Mouse (Mus musculus) large intestine, adult 2 months (tissue): ENCODE data around the gene Med13. TPM values are rescaled to one million over a fixed set of nuclear protein-coding genes. Genes with fewer than 3 reads are reported as not detected.

Source experiments
- DNase-seq: peaks from one replicate; pipeline ENCODE4 v3.0.0-alpha.2; 2012; ENCODE audit warnings: low read depth, low spot score
- WGBS: fragments of 180-500 bp; shearing (Covaris S2); methylation state at CpG from one replicate; pipeline ENCODE4 v1.1.7; 2018; 5-methylcytosine and 5-hydroxymethylcytosine counted together
- polyA plus RNA-seq: library from polyadenylated mRNA; depleted of rRNA; stranded (reverse); fragments of >200 nt; gene quantifications from 2 replicates; pipeline ENCODE4 v1.2.3, GENCODE M21; 2012

The Med13 gene
- polyA plus RNA-seq, 1 experiment: 13.7 TPM

DNA sequence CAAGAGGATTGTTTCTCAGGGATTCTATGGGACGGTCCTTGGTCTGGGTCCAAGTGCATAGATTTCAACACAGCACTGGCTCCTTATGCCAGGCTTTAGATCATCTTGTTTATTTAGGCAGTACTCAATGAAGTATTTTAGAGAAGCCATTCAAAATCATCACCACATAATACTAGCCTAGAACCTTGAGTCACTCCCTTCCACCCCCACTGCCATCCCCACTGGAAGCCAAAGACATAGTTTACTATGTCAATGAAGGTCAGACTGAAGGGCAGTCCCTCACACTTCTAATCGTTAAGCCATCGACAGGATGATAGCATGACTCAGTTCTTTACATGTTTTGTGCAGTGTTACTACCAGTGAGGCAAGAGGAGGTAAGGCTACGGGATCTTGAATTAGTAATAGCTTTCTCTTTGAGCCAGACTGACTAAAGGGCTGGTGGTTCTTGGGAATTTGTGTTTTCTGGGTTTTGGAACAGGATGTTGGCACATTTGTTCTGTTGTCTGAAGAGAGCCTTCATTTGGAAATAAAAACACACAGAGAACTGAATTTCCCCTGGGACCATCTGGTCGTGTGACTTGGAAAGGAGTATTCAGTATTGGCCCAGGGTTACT, 24.2 kb upstream of the Med13 start:
- 49% methylated on average over 5 of the region's 5 CpGs for WGBS
- no peak for DNase-seq

DNA sequence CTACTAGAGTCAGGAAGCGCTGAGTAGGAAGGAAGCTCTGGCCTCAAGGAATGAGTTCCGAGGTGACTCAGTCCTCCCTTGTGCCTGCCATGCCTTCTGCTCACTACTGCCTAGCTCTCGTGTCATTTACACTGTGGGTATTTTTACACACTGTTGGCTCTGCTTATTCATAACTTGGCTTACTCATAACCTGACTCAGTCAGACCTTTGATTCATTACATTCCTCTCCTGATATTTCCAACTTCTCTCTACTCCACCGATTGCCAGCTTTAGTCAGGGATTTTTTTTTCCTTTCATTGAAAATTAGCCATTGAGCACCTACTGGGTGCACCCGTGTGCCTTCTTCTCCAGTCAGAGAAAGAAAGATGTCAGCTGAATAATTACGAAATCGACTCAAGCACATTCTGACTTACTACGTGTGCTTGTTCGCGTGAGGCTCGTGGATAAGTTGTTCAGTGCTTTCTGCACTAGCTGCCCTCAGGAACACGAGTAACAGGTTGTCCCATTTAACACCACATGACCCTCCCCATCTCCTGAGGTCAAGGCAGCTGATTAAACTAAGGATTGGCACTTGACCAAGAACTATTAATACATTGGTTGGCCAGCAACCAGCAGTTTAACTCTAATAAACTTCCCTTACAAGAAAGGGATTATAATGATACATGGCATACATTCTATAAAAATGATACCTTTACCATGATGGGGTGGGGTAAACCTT, 23.3 kb upstream of the Med13 start:
- WGBS: 54% methylated on average over 12 of the region's 12 CpGs
- DNase-seq: no peak

DNA sequence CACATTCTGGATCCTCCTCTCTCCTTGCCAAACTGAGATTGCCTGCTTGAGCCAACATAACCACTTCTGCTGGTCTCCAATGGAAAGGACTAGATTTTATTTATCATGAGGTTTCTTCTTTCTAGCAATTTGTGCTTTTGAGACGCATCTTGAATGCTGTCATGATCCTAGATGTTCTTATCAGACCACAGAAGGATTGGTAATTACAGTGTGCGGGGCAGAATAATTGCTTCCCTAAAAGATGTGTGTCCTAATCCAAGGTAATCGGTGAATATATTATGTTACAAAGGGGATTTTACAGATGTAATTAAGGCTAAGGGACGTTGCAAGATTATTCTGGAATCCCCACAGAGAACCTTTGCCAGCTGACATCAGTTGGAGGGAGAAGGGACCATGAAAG, 21.6 kb upstream of the Med13 start:
- DNase-seq: no peak
- 77% methylated on average over 4 of the region's 4 CpGs for WGBS

DNA sequence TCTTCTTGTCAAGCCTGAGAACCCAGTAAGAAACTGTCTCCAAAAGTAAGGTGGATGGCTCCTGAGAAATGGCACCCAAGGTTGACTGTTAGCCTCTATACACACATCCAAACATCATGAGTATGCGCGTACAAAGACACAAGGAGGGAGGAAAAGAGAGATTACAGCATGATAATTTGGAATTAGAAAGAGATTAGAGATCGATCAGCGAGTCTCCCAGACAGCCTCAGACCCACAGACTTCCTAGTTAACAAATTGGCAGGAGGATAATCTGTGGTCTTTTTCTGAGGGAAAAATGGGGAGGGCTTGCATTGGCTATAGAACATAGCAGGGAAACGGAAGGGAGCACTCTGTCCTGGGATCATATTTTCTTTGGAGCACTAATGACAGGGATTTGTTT, 20.4 kb upstream of the Med13 start:
- DNase-seq: no peak
- 89% methylated on average over 5 of the region's 5 CpGs for WGBS

DNA sequence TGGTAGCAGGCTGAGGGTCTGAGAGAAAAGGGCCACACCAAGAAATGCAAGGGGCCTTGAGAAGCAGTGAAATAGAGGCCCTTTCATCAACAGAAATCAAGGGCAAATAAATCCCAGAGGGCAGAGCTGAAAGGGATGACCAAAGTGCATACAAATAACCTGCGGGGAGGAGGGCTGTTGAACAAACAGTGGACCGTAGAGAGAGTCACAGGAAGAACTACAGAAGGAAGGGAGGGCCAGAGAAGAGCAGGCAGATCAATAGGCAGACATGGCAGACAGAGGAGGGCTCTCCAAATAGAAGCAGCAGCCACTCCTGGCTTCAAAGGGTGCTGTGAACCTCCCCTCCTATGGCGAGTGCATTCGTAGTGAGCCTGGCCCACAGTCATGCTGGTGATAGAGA, 19.3 kb upstream of the Med13 start:
- WGBS: 56% methylated on average over 4 of the region's 4 CpGs
- no peak for DNase-seq

DNA sequence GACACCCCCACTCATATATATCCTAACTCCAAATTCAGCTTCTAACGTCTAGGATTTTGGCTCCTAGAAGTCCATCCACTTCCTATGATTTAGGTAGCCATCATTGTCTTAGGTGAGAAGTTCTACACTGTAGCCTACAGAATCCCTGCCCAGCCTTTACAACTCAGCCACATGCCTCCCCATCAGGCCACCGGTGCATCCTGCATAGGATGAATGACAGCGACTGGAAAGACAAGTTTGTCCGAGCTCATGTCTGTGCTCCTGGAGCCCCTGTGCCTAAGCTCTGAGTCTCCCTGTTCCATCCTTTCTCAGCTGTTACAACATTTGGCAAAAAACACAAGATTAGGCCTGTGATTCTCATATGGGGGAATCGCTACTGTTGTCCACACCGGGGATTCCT, 17.7 kb upstream of the Med13 start:
- DNase-seq: no peak
- WGBS: 88% methylated on average over 6 of the region's 6 CpGs

DNA sequence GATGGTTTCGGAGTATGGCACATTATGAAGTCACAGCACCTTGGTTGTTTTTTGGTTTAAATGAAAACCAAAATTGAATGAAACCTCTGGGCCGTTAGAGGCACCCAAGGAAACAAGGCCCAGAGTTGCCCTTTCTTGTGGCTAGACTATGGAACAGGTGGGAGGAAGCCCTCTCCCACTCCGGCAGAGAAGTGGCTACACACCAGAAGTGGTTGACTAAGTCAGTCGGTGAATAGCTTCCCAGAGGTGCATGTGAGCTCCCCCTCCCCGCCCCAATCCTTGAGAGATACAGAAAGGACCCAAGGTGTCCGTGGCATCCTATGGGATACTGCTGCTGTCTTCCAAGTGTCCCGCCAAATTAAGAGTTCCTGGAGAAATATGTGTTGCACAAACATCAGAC, 13.9 kb upstream of the Med13 start:
- WGBS: 81% methylated on average over 7 of the region's 7 CpGs
- DNase-seq: no peak

DNA sequence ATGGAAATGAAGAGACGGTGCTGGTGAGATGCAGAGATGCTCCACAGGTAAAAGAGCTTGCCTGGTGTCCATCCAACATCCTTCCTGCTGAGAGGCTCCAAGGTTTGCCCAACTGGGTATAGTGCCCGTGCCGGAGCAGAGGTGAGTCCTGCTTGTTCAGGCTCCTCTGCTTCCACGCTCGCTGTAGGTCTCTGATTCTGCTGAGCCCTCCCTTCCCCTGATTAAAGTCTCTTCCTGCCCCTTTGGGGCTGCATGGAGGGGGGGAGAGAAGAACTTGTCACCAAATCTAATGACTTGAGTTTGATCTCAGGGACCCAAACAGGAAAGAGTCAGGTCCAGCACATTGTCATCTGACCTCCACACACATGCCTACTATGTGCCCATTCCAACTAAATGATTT, 12.5 kb upstream of the Med13 start:
- DNase-seq: no peak
- 93% methylated on average over 5 of the region's 5 CpGs for WGBS

DNA sequence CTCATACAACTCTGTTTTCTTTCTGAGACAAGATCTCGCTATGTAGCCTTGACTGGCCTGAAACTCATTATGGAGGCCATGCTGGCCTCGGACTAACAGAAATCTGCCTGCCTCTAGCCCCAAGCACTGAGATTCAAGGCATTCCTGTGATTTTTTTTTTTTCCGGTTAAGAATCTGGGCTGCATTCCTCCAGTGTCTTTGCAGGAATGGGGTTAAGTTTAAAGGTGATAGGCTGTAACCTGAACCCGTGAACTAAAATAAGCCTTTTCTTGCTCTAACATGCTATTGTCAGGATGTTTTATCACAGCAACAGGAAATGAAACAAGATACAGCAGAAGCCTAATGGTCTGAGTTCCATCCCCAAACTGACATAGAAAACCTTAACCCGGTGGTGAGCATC, 11.6 kb upstream of the Med13 start:
- WGBS: 75% methylated on average over 5 of the region's 5 CpGs

DNA sequence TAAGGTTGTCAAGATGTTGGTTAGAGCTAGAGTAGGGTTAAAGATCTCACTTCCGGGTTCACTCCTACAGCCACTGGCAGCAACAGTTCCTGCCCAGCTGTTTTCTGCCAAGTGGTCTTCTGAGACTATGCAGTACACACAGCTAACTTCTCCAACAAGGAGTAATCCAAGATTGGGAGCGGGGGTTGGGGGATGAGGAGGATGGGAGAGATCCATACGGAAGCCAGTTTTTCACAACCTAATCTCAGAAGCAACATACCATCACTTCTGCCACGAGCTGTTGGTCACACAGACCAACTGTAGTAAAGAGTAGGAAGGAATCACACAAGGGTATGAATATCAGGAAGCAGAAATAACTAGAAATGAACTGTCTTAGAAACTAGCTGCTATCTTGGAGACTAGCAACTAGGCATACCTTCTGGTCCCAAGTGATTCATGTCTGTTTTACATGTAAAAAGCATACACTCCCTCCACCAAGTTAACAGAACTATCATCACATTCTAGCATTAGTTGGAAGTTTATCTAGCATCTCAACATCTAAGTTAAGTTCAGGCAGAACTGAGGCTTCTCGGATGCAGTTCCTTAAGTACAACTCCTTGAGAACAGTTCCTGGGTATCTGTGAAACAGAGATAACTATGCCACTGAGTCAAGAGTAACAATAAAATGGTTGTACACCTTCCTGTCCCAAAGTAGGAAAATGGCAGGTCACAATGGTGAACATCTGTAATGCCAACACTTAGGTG, 7.5 kb upstream of the Med13 start:
- no peak for DNase-seq
- WGBS: 76% methylated on average over 5 of the region's 5 CpGs

More for the DNA sequence above, 11.6 kb upstream of the Med13 start:
- no peak for DNase-seq

DNA sequence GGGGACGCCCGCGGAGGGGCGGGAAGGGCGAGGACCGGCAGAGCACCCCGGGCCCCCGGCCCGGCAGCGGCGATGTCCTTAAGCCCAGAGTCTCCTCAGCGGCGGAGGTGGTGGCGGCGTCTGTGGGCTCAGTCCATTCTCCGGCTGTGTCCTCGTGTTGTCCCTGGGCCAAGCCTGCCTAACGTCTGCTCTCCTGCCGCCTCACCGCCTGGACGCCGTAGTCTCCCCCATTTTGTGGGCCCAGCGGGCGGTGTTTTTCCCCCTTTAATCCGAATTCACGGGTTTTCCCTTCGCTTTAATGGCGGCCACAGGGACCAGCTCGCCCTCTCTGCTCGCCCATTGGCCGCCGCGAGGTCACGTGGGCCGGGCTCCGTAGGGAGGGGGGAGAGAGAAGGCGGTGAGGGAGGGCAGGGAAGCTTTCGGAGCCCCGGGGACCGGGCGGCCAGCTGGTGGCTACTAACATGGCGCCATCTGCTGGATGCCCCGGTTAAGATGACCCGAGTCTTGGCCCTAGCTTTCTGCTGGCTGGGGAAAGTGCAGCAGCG, 654 bp upstream of the Med13 start:
- WGBS: under 1% methylated on average over 45 of the region's 45 CpGs
- peak; percentile 86 for DNase-seq

DNA sequence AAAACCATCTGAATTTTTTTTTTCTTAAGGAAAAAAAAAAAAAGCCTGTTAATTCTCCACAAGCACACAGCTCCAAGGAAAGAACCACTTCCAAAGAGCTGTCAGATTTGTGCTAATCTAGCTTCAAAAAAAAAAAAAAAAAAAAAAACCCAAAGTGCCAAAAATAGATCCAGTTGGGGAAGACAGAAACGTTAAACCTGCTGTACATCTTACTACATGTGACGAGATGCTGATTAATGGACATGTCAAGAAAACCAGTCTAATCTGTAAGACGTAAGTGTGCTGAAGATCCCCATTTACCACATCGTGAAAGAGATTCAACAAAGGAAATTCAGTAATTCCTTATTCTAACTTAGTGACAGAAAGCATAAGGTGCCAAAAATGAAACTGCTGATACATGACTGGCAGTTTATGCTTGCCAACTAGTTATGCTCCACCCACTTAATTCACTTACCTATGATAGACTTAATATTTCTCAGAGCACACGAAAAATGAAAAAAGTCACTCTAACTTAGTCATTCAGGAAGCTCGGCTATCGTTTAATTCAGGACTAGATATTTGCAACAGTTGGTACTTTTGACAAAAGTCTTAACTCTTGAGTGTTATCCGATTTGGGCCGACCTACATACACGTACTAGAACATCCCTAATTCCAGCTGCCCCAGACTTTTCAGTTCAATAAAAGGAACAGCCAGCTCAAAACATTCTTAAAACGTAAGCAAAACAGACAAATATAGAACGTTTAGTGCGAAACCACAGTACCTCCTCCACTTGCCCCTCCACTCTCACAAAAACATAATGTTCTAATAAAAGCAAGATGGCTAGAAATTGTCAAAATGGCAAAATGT, 1.2 kb downstream of the Med13 start:
- under 1% methylated on average over 13 of the region's 13 CpGs for WGBS
- no peak for DNase-seq

DNA sequence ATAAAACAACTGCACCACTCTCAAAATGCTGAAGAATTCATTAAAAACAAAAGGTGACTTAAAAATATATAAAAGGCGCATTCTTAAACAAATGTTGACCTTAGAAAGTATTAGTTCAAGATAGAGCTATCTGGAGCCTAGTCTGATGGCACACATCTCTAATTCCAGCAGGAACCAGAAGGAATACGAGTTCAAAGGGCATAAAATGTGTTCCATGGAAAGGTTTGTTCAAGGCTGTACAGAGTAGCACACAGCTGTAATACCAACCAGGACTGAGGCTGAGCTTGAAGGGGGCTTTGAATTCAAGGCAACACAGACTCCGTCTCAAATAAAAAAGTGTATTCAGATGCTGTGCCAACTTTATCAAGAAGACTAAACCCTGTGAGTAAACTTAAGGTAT, 3.8 kb downstream of the Med13 start:
- 51% methylated on average over 3 of the region's 3 CpGs for WGBS
- DNase-seq: no peak

DNA sequence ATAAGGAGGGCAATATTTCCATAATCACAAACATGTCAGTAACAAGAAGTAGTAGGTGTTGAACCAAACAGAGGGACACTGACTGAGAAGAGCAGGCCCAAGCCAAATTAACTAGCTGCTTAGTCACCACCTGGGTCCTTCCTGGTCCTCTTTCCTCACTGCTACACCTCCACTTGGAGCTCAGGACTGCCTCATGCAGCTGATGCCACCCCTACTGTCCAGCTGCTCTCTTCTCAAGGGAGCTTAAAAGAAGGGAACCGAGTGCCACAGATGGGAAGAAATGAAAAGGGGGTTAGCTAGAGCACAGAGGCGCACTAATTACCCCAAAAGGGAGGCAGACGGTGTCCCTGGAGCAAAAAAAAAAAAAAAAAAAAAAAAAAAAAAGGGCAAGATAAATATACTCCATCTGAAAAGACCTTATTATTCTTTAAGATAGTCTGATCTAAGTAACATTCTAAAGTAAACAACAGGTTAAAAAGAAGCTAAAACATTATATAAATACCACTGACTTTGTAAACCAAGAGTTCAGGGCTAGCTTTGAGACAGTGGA, 5.6 kb downstream of the Med13 start:
- WGBS: 53% methylated on average over 3 of the region's 3 CpGs
- DNase-seq: no peak

DNA sequence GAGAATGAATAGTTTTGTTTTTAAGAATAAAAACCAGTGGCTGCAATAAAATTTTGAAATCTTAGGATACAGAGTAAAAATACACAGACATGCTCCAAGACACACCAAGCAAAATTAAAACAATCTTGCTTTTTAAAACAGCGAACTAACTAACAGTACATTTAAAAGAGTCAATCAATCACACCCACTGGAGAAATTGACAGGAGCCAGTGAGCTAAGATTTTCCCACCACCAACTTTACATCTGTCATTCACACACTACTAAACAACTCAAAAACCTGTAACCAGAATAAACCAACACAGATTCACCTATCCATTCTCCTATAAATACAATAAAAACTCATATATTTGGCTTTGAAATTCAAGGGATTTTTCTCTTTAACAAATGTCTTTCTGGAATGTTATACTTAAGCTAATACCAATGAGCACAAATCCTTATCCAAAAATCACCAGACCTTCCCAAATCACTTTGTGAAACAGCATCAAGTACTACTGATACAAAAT, 6.7 kb downstream of the Med13 start:
- 77% methylated on average over 1 of the region's 1 CpGs for WGBS
- no peak for DNase-seq

DNA sequence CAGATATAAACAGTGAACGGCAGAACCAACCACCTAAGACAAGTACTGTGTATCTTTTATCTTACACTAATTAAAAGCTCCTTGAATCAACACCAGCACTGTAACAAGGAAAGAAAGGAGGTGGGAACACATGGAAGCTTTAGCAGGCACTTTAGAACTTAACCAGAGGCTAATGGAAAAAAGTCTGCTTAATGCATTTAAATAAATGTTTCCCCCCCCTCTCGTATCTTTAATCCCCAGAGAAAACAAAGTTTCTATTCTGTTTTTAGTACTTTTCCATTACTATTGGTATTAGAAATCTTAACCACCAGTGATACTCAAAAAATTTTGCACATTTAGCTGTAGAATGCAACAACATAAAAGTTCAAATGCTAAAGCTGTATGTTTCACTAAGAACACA, 8.1 kb downstream of the Med13 start:
- no peak for DNase-seq
- 36% methylated on average over 2 of the region's 2 CpGs for WGBS

DNA sequence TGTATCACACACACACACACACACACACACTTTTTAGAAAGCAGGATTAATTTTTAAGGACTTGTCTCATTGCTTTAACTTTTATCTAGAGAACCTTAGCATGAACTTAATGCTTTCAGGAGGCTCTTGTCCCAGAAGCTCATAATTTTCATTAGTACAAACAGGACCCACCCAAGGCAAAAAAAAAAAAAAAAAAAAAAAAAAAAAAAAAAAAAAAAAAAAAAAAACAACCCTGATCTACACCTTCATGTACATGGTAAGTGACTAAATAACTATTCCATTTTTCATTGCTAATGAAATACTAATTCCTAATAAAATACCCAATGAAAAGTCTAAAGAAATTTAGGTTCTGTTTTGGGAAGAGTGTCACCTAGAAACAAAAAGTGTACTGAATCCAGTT, 8.5 kb downstream of the Med13 start:
- DNase-seq: no peak

DNA sequence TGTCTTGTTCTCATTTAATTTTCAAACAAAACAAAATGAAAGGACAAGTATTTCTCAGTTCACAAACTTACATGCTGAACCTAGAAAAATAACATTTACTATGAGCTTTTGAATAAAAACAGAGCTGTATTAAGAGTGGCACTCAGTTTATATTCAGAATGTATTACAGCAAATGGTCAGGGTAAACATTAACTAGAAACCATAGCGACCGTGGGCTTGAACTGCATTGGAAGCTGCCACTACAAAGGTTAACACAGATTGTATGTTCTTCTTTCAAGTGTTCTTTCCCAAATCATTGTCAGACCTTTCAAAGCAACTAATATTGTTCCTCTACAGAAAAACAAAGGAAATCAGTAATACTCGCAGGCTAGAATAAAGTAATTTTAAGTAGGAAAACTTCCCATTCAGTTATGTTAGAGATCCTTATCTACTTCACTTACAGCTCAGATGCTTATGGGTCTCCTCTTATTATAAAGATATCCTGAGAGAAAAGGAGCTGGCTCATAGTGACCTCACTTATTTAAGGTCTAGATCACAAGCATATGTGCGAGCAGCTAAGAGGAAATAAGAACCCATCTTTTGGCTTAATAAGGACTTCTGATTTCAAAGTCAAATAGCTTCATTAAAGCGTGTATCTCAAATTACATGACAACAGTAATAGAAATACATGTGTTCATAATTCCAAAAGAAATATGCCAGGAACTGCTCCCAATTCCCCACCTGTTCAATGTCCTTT, 9.8 kb downstream of the Med13 start:
- no peak for DNase-seq
- WGBS: 30% methylated on average over 5 of the region's 5 CpGs

DNA sequence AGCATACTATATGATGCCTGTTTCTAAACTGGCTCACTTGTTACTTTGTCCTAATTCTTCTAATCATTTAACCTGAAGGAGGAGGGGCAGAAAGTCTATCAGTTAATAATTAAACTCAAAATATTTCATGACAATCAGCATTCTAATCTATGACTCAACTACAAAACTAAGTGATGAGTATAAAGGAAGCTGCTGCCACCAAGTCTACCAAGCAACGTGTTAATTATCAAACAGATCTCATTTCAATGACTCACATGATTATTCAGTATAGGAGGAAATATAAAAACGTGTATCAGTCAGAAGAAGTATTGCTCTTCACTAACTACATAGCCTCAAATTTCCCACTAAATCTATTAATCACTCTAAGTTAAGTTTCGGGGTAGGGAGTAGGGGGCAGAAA, 10.9 kb downstream of the Med13 start:
- DNase-seq: no peak
- WGBS: 40% methylated on average over 3 of the region's 3 CpGs
